Mouse (Mus musculus) limb, embryonic 12.5 days (tissue): Measurements from ENCODE around the gene Astn2. TPM values are rescaled to one million over a fixed set of nuclear protein-coding genes. Genes with fewer than 3 reads are reported as not detected.

Source experiments
- ATAC-seq: fragments of 200-750 bp; cut with Nextera tagmentation; 2 replicates; pipeline ENCODE4 v1.8.0; 2017; ENCODE audit warnings: low read depth, moderate TSS enrichment; ENCODE audit not compliant: insufficient number of reproducible peaks, insufficient read depth, low FRiP score, low TSS enrichment
- H3K27ac ChIP-seq: fragments of 300-500 bp; sonication (generic); 2 replicates; pipeline ENCODE4 v1.5.1; 2016; ENCODE audit warnings: mild to moderate bottlenecking, moderate library complexity
- H3K27me3 ChIP-seq: fragments of 300-500 bp; sonication (generic); 2 replicates; pipeline ENCODE4 v1.6.1; 2016; ENCODE audit warnings: mild to moderate bottlenecking, moderate library complexity
- H3K36me3 ChIP-seq: fragments of 300-500 bp; sonication (generic); 2 replicates; pipeline ENCODE4 v1.6.1; 2016; ENCODE audit warnings: mild to moderate bottlenecking, moderate library complexity
- H3K4me1 ChIP-seq: fragments of 300-500 bp; sonication (generic); replicated peaks from 2 replicates; pipeline ENCODE4 v1.6.1; 2016
- H3K4me2 ChIP-seq: fragments of 300-500 bp; sonication (generic); 2 replicates; pipeline ENCODE4 v1.6.1; 2016; ENCODE audit warnings: mild to moderate bottlenecking, moderate library complexity
- H3K4me3 ChIP-seq: fragments of 300-500 bp; sonication (generic); replicated peaks from 2 replicates; pipeline ENCODE4 v1.5.1; 2016; ENCODE audit warnings: mild to moderate bottlenecking
- H3K9ac ChIP-seq: fragments of 300-500 bp; sonication (generic); replicated peaks from 2 replicates; pipeline ENCODE4 v1.6.1; 2016; ENCODE audit warnings: mild to moderate bottlenecking, moderate library complexity
- H3K9me3 ChIP-seq: fragments of 300-500 bp; sonication (generic); 2 replicates; pipeline ENCODE4 v1.6.1; 2016; ENCODE audit warnings: mild to moderate bottlenecking, moderate library complexity
- WGBS: fragments of 180-500 bp; shearing (Covaris S2); methylation state at CpG from one replicate; pipeline ENCODE4 v1.1.7; 2016; 5-methylcytosine and 5-hydroxymethylcytosine counted together
- polyA plus RNA-seq: library from polyadenylated mRNA; unstranded; fragments of >200 nt; fragmentation: Nextera tagmentation; extraction: Ambion mirVana; gene quantifications from 2 replicates; pipeline ENCODE4 v1.2.1, GENCODE M21; 2016

Gene Astn2
- polyA plus RNA-seq, 1 experiment from 2014 or later, result 1.6 TPM

DNA sequence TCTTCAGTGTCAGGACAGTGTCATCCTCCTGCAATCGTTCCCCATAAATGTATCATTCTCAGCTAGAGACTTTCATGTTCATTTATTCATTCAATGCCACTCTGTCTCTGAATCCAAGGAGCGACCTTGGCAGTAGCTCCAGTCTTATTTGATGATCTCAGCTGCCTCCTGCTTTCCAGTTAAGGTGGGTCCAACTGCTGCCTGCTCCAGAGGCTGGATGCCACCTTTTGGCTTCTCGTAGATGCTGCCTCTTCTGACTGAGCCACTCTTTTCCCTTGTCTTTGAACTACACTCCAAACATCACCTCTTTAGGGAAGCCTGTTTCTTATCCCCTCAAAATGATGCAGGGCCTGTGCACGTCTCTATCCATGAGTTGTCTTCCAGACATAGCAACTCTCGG lies 1002.1 kb downstream of the Astn2 start:
- Histone ChIP-seq H3K27ac (peak overlapping the region; percentile 8; the same call in 1 of the 2 replicates), H3K4me3 (no peak overlapping the region), H3K9ac (no peak overlapping the region), H3K9me3 (no peaks in the 10 kb centered on the region), H3K4me2 (no peak overlapping the region), H3K27me3 (no peaks in the 10 kb centered on the region), H3K36me3 (no peaks in the 10 kb centered on the region), H3K4me1 (peaks cover 14% of the 10 kb centered on the region)
- 74% methylated on average over 5 of the region's 5 CpGs for WGBS
- no peak for ATAC-seq

DNA sequence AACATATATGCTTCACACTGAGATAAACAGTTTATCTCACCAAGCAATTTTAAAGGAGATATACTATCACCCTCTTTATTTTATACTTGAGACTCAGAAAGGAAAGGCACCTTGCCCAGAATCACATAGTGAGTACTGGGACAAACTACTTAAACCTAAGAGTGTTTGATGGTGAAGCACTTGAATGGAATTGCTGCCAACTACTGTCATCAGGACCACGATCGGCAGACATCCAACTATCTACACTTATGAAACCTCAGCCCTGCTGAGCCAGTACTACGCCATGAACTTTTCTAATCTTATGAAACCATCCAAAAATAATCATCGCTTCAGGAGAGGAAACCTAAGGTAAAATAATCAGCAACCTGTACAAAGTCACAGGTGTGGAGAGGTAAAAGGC lies 1005.0 kb downstream of the Astn2 start:
- Histone ChIP-seq H3K27me3 (no peaks in the 10 kb centered on the region), H3K9ac (no peak overlapping the region), H3K4me1 (peaks cover 14% of the 10 kb centered on the region), H3K4me2 (no peak overlapping the region), H3K4me3 (no peak overlapping the region), H3K27ac (no peak overlapping the region), H3K9me3 (no peaks in the 10 kb centered on the region), H3K36me3 (no peaks in the 10 kb centered on the region)
- no peak for ATAC-seq
- WGBS, result 97% methylated on average over 4 of the region's 4 CpGs

DNA sequence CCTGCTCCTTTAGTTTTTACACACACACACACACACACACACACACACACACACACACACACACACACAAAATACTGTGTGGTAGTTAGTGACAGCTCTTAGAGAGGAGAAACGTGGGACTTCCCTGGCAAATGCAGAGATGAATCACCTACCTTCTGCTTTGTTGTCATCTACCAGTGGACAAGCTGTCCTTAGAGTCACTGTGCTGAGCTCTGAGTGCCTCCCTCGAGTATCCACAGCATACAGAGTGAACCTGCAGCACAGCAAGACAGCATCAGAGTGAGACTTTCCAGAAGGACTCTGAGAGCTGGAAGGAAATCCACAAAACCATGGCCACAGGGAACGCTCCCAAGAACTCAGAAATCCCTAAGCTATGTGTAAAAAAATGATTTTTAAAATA lies 1007.6 kb downstream of the Astn2 start:
- H3K27ac ChIP-seq, result no peak overlapping the region
- no peaks in the 10 kb centered on the region for H3K9me3 ChIP-seq
- H3K9ac ChIP-seq, result no peak overlapping the region
- H3K4me3 ChIP-seq, result no peak overlapping the region
- no peaks in the 10 kb centered on the region for H3K27me3 ChIP-seq
- ATAC-seq, result no peak
- H3K36me3 ChIP-seq, result no peaks in the 10 kb centered on the region
- no peak overlapping the region for H3K4me2 ChIP-seq
- H3K4me1 ChIP-seq, result no peaks in the 10 kb centered on the region
- WGBS, result 74% methylated on average over 3 of the region's 3 CpGs

DNA sequence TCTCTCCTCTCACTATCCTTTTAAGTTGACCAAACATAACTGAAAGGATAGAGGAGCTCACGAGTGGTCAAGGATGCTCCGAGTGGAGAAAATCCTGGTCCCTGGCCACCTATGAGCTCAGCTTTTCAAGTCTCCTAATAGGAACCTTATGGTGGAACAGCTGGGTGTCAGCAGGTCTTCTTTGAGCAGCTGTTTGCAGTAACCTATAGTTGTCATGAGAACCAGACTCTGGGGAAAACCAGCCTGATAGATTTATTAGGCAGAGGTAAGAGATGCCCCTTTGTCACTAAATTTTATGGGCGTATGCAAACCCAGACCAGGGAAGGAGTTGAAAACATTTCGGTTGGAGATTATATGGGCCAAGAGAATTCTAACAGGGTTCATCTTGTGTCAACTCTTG lies 1013.4 kb downstream of the Astn2 start:
- Histone ChIP-seq H3K4me2 (no peak overlapping the region), H3K4me3 (no peak overlapping the region), H3K9me3 (no peaks in the 10 kb centered on the region), H3K36me3 (no peaks in the 10 kb centered on the region), H3K4me1 (0 out of 2 replicates have a peak, but pooled peaks cover 3% of the 10 kb centered on the region), H3K27me3 (no peaks in the 10 kb centered on the region), H3K9ac (no peak overlapping the region), H3K27ac (no peak overlapping the region)
- ATAC-seq, result no peak
- 22% methylated on average over 4 of the region's 4 CpGs for WGBS

DNA sequence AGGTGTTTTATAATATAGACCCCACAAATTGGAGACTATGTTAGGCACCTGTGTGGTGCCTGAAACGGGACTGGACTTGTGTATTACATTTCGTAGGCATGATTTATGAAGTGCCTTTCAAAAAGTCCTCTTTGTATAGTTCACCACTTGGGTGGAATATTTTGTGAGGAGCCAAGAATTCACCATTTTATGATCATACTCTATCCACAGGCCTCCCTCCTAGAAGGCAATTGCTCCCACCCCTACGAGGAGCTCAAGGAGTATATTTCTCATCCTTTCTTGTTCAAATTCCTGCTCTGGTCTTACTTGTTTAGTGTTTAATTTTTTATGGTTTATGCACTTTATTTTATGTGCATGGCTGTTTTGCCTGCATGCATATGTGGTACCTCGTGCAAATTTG lies 1021.3 kb downstream of the Astn2 start:
- Histone ChIP-seq H3K4me1 (0 out of 2 replicates have a peak, but pooled peaks cover 2% of the 10 kb centered on the region), H3K4me3 (no peak overlapping the region), H3K36me3 (no peaks in the 10 kb centered on the region), H3K9ac (no peak overlapping the region), H3K9me3 (no peaks in the 10 kb centered on the region), H3K4me2 (no peak overlapping the region), H3K27ac (no peak overlapping the region), H3K27me3 (no peaks in the 10 kb centered on the region)
- 66% methylated on average over 4 of the region's 4 CpGs for WGBS
- ATAC-seq, result no peak

DNA sequence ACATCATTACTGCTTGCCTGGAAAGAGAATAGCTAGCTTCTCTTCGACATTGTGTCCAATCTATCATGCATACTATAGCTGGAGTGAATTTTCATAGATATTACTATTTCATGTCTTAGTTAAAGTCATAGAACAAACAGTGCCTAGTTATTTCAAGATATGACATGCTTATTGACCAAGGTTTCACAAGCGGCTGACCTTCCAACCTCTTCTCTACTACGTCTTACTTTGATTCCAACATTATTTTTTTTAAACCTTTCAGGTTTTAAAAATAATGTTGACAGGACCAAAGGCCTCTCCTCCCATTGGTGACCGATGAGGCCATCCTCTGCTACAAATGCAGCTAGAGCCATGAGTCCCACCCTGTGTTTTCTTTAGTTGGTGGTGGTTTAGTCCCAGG lies 1025.0 kb downstream of the Astn2 start:
- Histone ChIP-seq H3K4me2 (no peak overlapping the region), H3K4me1 (0 out of 2 replicates have a peak, but pooled peaks cover 2% of the 10 kb centered on the region), H3K27me3 (no peaks in the 10 kb centered on the region), H3K36me3 (no peaks in the 10 kb centered on the region), H3K27ac (no peak overlapping the region), H3K9me3 (no peaks in the 10 kb centered on the region), H3K4me3 (no peak overlapping the region), H3K9ac (no peak overlapping the region)
- WGBS, result 90% methylated on average over 4 of the region's 4 CpGs
- ATAC-seq, result no peak

DNA sequence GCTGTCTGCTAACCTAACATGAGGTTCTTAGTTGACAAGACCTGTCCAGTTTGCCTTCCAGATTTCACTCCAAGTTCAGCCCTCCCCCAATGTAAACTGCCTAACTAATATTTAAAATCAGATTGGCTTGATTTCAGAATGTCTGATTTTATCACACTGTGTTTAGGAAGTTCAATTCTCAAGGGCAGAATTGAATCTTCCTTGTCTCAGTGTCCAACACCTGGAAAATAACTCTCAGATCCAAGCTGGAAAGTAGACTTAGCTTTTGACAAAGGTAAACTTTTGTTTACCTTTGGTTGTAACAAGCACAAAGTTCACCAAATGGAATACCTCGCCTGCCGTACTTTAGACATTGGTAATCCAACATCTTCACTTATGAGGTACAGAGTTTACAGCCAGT lies 1027.8 kb downstream of the Astn2 start:
- Histone ChIP-seq H3K9me3 (no peaks in the 10 kb centered on the region), H3K27ac (no peak overlapping the region), H3K4me2 (no peak overlapping the region), H3K4me3 (no peak overlapping the region), H3K4me1 (0 out of 2 replicates have a peak, but pooled peaks cover 4% of the 10 kb centered on the region), H3K36me3 (no peaks in the 10 kb centered on the region), H3K9ac (no peak overlapping the region), H3K27me3 (no peaks in the 10 kb centered on the region)
- 93% methylated on average over 2 of the region's 2 CpGs for WGBS
- ATAC-seq, result no peak

DNA sequence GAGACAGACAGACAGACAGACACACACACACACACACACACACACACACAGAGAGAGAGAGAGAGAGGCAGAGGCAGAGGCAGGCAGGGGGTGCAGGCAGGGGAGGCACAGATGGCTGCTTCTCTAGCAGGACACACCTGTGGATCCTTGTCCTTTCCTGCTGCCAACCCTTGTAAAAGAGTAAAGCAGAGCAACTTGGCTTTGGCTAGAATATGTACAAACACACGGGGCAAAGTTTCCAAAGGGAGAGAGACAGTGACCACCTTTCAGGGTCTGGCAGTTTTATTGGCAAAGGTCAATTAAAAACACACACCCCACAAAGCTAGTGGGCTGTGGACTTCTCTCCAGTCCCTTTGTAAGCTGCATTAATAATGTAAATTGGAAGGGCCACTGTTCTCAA lies 1030.6 kb downstream of the Astn2 start:
- no peaks in the 10 kb centered on the region for H3K36me3 ChIP-seq
- no peak overlapping the region for H3K9ac ChIP-seq
- no peaks in the 10 kb centered on the region for H3K27me3 ChIP-seq
- 0 out of 2 replicates have a peak, but pooled peaks cover 4% of the 10 kb centered on the region for H3K9me3 ChIP-seq
- 21% methylated on average over 1 of the region's 1 CpGs for WGBS
- 0 out of 2 replicates have a peak, but pooled peaks cover 4% of the 10 kb centered on the region for H3K4me1 ChIP-seq
- no peak overlapping the region for H3K4me3 ChIP-seq
- no peak overlapping the region for H3K27ac ChIP-seq
- ATAC-seq, result no peak
- H3K4me2 ChIP-seq, result no peak overlapping the region

DNA sequence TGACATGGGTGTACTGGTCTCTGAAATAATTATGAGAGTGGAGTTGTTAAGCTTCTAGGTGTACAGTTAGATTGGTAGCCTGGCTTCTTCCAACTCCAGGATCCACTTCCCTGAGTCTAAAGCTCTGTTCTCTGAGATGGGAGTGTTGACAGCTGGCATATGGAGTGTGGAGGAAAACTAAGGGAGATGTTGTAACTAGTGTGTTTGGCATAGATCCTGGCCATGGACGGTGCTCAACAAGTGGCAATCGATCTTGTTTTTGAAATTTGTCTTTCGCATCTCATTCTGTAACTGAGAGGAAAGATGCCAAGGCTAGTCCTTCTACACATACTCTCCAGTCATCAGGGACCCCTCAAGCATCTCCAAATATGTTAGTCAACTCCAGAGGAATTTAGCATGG lies 1031.7 kb downstream of the Astn2 start:
- 95% methylated on average over 3 of the region's 3 CpGs for WGBS
- Histone ChIP-seq H3K9ac (no peak overlapping the region), H3K36me3 (no peaks in the 10 kb centered on the region), H3K27me3 (no peaks in the 10 kb centered on the region), H3K4me1 (0 out of 2 replicates have a peak, but pooled peaks cover 4% of the 10 kb centered on the region), H3K4me3 (no peak overlapping the region), H3K27ac (no peak overlapping the region), H3K9me3 (0 out of 2 replicates have a peak, but pooled peaks cover 4% of the 10 kb centered on the region), H3K4me2 (no peak overlapping the region)
- no peak for ATAC-seq

DNA sequence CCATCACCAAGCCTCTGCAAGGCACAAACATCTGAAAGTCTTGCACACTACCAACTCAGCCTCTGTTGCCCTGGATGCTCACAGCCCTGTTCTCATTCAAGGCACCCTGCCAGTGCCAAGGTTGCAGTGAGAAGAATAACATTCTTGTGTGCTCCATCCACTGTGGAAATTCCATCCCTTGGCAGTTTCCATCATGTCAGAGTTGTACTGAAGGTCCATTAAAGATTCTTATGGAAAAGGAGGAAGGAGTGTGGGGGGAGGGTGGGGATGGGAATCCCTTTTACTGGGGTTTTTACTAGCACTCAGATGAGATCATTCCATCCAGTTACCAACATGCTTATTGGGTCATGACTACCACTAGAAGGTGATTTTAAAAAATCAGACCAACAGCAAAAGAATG lies 1037.3 kb downstream of the Astn2 start:
- Histone ChIP-seq H3K4me2 (no peak overlapping the region), H3K27me3 (no peaks in the 10 kb centered on the region), H3K4me1 (no peaks in the 10 kb centered on the region; the same call in 1 of the 2 replicates), H3K27ac (peak overlapping the region; percentile 71), H3K9ac (no peak overlapping the region), H3K4me3 (no peak overlapping the region), H3K9me3 (0 out of 2 replicates have a peak, but pooled peaks cover 4% of the 10 kb centered on the region), H3K36me3 (no peaks in the 10 kb centered on the region)
- no peak for ATAC-seq

DNA sequence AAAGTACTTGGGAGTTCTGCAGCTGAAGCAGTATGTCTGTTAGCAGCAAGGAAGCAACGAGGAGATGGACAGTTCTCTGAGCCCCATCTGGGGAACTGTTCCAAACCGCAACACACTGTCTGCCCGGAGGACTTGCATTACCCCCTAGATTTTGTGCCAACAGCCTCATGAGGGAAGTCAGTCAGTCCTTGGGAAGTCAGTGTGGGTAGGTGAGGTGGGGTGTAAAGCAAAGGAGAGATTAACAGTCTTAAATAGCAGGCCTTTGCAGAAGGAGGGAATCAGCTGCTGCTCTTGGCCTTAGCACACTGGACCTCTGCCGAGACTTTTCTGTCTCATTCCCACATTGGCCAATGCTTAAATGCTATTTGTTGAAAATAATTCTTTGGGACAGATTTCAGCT lies 1049.8 kb downstream of the Astn2 start:
- WGBS, result 89% methylated on average over 4 of the region's 4 CpGs
- no peaks in the 10 kb centered on the region for H3K36me3 ChIP-seq
- H3K9ac ChIP-seq, result no peak overlapping the region
- no peak overlapping the region for H3K4me2 ChIP-seq
- H3K27ac ChIP-seq, result no peak overlapping the region
- no peak overlapping the region for H3K4me3 ChIP-seq
- no peaks in the 10 kb centered on the region for H3K9me3 ChIP-seq
- no peaks in the 10 kb centered on the region for H3K27me3 ChIP-seq
- no peaks in the 10 kb centered on the region for H3K4me1 ChIP-seq
- ATAC-seq, result no peak

DNA sequence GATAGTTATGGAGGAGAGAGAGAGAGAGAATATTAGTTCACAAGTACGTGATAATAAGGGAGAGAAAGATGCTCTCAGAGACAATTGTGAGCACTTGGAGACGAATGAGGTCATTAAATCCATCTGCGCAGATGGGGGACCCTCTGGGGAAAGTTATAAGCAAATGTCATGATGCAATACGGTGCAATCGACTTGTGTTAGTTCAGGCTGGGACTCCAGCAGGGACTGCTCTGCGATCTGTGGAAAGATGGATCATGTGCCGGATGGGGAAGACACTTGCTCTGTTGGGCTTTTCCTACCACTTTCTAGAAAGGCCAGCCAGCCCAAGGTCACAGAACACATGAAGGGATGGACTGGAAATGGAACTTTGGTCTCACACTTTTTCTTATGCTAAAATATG lies 1053.9 kb downstream of the Astn2 start:
- Histone ChIP-seq H3K4me1 (no peaks in the 10 kb centered on the region), H3K9ac (no peak overlapping the region), H3K27ac (no peak overlapping the region), H3K36me3 (no peaks in the 10 kb centered on the region), H3K9me3 (no peaks in the 10 kb centered on the region), H3K4me2 (no peak overlapping the region), H3K4me3 (no peak overlapping the region), H3K27me3 (no peaks in the 10 kb centered on the region)
- 76% methylated on average over 7 of the region's 7 CpGs for WGBS
- no peak for ATAC-seq
